Mouse (Mus musculus) Patski (cell line): ENCODE measurements at regions not wholly inside any gene's neighbourhood (a gene's known extent, or its start where the extent isn't known, plus 50 kb on each side); places are given as distances from the start of the nearest gene placed in this dataset.

Source experiments
- ATAC-seq: fragments of 100-300 bp; one replicate; pipeline ENCODE4 v1.8.0; 2021
- CTCF ChIA-PET: fragments of 350-600 bp; sonication (Branson Sonifier 250); formaldehyde crosslinking; loops from one replicate; lab custom pipeline; 2022; ENCODE audit warnings: inconsistent platforms; lab: Charles Lee
- POLR2A ChIA-PET: fragments of 350-600 bp; sonication (Branson Sonifier 250); formaldehyde crosslinking; loops from one replicate; lab custom pipeline; 2022; ENCODE audit warnings: antibody characterized with exemption, inconsistent platforms; lab: Charles Lee
- DNase-seq: peaks from one replicate; pipeline ENCODE4 v3.0.0-alpha.2; 2011; ENCODE audit warnings: low read depth, low spot score
- H3K27me3 ChIP-seq: fragments of 371-371 bp; one replicate; pipeline ENCODE4 v1.5.1; 2021
- CTCF ChIP-seq: fragments of 100-300 bp; IDR thresholded peaks from one replicate; pipeline ENCODE4 v1.5.1; 2021
- in situ Hi-C: fragments of 300-500 bp; cut with MboI; formaldehyde crosslinking; loops from 3 replicates; pipeline ENCODE4 v1.11.1; 2018; ENCODE audit warnings: low pct_unique_long_range_greater_than_20kb, mixed read lengths

DNA sequence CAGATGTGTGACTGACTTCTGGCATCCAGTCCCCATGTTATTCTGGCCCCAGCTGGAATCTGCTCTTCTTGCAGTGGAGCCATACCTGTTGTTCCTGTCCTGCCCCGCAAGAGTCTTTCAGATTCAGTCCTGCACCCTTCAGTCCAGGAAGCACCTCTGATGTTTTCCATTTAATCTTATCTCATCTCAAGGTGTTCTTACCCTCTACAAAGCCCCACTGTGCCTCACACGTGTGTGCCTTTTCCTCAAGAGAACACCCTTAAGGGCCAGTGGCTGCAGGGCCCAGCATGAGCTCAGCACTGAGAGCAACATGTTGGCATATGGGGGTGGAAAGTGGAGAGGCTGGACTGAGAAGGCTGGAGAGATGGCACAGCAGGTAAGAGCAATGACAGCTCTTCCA, 126.8 kb downstream of the Tmem17 start:
- no peak for ATAC-seq
- in situ Hi-C loops = loop anchor here (5.0 kb wide), 1 partner anchor 224 kb away; the partner anchor contains the start of gene B3gnt2

DNA sequence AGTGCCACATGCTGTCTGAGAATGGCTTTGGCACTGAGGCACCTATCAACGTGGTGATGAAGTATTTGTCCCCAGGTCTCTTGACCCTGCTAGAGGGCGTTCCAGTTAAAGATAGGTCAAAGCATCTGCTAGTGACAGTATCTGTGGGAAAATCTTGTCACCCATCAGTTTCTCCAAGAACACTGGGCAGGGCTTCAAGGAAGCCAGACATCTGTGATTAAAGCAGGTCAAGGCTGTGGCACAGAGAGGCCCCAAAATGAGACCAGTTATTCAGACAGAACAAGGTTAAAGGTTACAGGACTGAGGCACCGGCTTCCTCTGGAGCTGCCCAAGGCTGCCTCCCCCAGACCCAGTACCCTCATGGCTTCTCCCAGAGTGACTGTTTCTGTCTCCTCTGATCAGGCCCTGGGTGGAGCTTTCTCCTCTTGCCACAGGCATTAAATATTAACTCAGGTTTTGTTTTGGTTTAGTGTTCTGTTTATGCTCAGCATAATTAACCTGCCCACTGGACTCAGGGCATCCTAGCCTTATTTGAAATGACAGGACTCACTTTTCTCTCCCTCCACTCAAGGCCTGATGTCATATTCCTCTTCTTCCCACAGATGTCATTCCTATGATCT, 128.6 kb downstream of the Tmem17 start:
- DNase-seq = no peak
- in situ Hi-C loops = loop anchor here (10.0 kb wide), 1 partner anchor 624 kb away; no protein-coding TSS in a partner anchor
- H3K27me3 ChIP-seq = no peaks in the 10 kb centered on the region
- no peak for TF ChIP-seq CTCF
- peak; percentile 72 for ATAC-seq
- ChIA-PET POLR2A (no interaction called here), CTCF (interaction anchor here (0.7 to 2.5 kb wide), 4 partner anchors 8 to 506 kb away, joined by 3 to 7 read pairs (median 4); no protein-coding TSS in a partner anchor)

More for the DNA sequence above, 126.8 kb downstream of the Tmem17 start:
- TF ChIP-seq CTCF = no peak
- no peak for DNase-seq
- no peaks in the 10 kb centered on the region for H3K27me3 ChIP-seq
- ChIA-PET POLR2A (no interaction called here), CTCF (no interaction called here)

DNA sequence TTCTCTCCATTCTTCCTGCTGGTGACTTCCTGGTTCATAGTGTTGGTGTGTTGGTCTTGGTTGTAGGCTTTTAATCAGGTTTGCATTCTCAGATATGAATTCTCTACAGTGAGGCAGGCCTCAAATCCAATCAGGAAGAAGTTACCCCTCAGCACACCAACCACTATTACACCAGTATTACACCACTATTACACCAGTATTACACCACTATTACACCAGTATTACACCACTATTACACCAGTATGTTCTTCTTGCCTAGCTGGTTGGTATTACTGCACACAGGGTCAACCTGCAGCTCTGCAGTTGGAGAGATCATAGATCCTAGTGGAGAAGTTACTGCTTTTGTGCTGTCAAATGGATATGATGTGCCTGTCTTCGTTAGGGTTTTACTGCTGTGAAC, 129.6 kb downstream of the Tmem17 start:
- in situ Hi-C loops = loop anchor here (10.0 kb wide), 1 partner anchor 623 kb away; no protein-coding TSS in a partner anchor
- ChIA-PET POLR2A (no interaction called here), CTCF (interaction anchor here (0.9 to 3.7 kb wide), 4 partner anchors 9 to 505 kb away, joined by 3 to 16 read pairs (median 6); no protein-coding TSS in a partner anchor)
- no peaks in the 10 kb centered on the region for H3K27me3 ChIP-seq
- no peak for TF ChIP-seq CTCF
- ATAC-seq (no peak), DNase-seq (no peak)

DNA sequence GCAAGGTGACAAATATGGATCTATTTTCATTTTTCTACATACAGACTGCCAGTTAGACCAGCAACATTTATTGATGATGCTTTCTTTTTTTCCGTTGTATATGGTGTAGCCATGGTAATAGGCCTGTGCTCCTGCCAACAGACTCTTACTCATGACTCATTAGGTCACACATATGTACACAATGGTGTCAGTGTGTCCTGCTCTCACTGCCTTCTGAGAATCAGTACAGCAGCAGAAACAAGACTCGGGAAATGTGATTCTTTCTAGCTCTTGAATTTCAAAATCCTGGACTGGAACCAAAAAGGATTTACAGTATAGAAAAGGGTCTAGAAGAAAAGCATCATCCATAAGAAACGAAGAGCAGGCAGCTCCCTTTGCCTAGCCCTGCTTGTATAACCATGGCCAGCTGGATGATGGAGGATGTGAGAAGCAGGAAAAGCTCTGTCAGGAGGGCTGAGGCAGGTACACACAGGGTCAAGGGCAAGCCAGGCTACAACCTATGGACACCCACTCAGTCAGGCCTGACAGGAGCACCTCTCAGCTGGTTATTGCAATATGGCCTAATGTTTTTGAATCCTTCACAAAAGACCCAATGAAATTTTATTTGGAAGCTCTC, 132.2 kb downstream of the Tmem17 start:
- no peaks in the 10 kb centered on the region for H3K27me3 ChIP-seq
- POLR2A ChIA-PET = interaction anchor here (1.5 kb wide), 1 partner anchor 9 kb away, joined by 3 read pairs; no protein-coding TSS in a partner anchor
- ATAC-seq (no peak), DNase-seq (no peak)
- in situ Hi-C loops = loop anchor here (10.0 kb wide), 1 partner anchor 621 kb away; no protein-coding TSS in a partner anchor
- CTCF ChIA-PET = interaction anchor here (0.8 to 3.7 kb wide), 6 partner anchors 9 to 214 kb away, joined by 3 to 16 read pairs (median 4); no protein-coding TSS in a partner anchor
- TF ChIP-seq CTCF = no peak

DNA sequence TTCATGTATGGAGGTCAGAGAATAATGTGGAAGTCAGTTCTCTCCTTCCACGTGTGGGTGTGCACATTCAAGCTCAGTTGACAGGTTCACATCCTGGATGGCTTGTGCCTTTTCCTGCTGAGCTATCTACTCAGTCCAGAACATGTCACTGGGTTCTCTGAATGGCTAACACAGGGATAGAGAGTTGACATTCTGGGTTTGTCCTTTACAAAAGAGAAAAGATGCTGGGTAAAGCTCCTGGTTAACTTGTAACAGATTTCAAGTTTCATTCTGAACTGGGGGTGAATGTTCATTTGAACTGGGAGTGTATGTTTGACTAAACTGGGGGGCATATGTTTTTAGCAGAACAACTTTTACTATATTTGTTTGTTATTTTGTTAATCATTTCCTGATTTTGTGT, 133.0 kb downstream of the Tmem17 start:
- CTCF ChIA-PET = interaction anchor here (0.8 to 3.7 kb wide), 4 partner anchors 10 to 18 kb away, joined by 3 to 16 read pairs (median 5); no protein-coding TSS in a partner anchor
- ATAC-seq (no peak), DNase-seq (no peak)
- no peaks in the 10 kb centered on the region for H3K27me3 ChIP-seq
- in situ Hi-C loops = loop anchor here (10.0 kb wide), 1 partner anchor 620 kb away; no protein-coding TSS in a partner anchor
- TF ChIP-seq CTCF = no peak
- POLR2A ChIA-PET = interaction anchor here (1.5 kb wide), 1 partner anchor 10 kb away, joined by 3 read pairs; no protein-coding TSS in a partner anchor

DNA sequence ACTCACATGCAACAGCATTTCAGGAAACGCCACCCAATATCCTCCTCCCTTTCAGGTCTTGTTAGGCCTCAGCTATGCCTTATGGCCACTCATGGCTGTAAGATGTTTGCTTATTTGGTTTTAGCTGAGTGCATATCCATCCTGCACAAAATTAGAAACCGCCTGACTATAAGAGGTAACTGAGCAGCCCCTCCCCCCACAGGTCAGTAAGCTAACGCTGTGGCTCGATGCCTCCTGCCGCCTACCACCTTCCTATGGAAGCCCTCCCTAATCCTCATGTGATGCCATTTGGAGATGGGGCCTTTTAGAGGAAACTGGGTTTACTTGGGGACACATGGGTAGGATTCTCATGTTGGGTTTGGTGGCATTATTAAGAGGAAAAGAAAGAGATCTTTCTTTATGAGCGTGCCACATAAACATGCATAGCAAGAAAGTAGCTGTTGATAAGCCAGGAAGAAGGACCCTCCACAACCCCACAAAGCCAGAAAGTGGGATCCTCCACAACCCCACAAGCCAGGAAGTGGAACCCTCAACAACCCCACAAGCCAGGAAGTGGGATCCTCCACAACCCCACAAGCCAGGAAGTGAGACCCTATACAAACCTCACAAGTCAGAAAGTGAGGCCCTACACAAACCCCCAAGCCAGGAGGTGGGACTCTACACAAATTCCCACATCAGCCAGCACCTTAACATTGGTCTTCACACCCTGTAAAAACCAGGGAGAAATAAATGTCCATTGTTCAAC, 134.5 kb downstream of the Tmem17 start:
- CTCF ChIA-PET = no interaction called here
- no peak for TF ChIP-seq CTCF
- POLR2A ChIA-PET = interaction anchor here (0.7 kb wide), 1 partner anchor 21 kb away, joined by 3 read pairs; no protein-coding TSS in a partner anchor
- in situ Hi-C loops = loop anchor here (10.0 kb wide), 1 partner anchor 618 kb away; no protein-coding TSS in a partner anchor
- no peaks in the 10 kb centered on the region for H3K27me3 ChIP-seq
- DNase-seq = no peak
- no peak for ATAC-seq

DNA sequence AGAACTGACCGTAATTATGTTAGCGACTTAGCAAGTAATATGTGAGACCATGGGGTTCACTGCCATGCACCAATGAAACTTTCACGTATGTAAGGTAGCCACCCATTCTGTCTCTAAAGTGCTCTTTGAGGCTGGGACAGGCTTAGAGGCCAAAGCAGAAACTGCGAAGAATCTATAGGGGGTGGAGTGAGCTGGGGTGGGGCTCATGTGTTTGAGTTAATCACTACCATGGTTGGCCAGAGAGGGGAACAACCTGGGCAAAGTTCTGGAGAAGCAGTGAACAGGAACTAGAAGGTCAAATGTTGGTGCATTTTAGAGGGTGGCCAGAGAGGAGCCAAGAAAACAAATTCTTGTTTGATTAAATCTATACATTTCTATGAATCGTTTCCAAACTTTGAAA, 136.4 kb downstream of the Tmem17 start:
- DNase-seq (no peak), ATAC-seq (no peak)
- ChIA-PET CTCF (no interaction called here), POLR2A (no interaction called here)
- no peaks in the 10 kb centered on the region for H3K27me3 ChIP-seq
- TF ChIP-seq CTCF = no peak
- in situ Hi-C loops = loop anchor here (10.0 kb wide), 1 partner anchor 617 kb away; no protein-coding TSS in a partner anchor

DNA sequence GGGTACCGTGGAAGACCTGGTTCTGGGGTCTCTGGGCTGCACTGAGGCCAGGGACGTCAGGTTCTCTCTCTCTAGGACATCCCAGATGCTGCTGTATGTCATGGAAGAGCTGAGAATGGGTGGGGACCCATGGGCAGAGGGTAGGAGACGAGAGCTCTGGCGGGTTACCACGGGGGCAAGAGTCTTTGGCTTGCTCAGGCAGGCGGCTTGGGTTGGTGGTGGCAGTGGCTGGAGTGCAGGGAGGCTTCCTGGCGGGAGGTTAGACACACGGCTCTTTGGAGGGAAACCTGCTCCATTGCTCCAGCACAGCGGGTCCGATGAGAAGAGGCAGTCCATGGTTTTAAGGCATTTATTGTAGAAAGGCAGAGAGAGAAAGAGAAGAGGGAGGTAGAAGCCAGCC, 138.9 kb downstream of the Tmem17 start:
- no peak for ATAC-seq
- DNase-seq = no peak
- POLR2A ChIA-PET = no interaction called here
- in situ Hi-C loops = no loop called here
- H3K27me3 ChIP-seq = no peaks in the 10 kb centered on the region
- CTCF ChIA-PET = no interaction called here
- TF ChIP-seq CTCF = no peak

DNA sequence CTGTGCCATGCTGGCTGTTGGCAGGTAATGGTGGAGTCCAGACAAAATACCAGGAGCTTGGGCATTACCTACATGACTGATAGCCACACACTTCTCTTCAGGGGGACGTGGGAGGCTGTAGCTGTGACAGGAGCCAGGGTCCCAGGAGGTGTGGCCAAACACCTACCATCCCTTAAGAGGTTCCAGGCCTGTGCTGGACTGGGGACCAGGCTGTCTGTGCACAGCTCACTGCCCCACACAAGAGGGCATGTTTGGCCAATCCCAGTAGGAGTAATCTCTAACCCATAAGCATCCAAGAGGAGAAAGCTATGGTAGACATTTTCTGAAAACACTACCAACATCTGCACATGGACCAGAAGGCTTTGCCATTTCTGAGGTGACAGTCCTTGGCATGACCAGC, 139.4 kb downstream of the Tmem17 start:
- ChIA-PET CTCF (no interaction called here), POLR2A (no interaction called here)
- H3K27me3 ChIP-seq = no peaks in the 10 kb centered on the region
- DNase-seq = no peak
- in situ Hi-C loops = no loop called here
- no peak for TF ChIP-seq CTCF
- ATAC-seq = no peak

DNA sequence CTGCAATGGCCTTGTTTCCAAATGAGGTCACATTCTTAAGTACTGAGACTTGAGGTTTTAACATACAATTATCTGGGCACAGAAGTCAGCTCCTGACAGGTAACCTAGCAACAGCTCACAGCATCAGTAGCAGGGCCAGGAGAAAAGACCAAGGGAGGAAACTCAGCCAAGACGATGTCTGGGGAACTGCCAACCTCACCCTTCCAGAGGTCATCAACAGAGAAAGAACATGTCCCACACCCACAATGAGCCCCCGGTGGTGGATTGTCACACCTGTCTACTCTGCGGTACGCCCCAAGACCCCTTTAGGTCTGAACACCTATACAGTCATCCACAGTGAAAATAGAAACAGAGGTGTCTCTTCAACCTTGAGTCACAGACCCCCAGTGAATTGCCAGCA, 140.0 kb downstream of the Tmem17 start:
- no peak for DNase-seq
- CTCF ChIA-PET = no interaction called here
- no peak for ATAC-seq
- in situ Hi-C loops = no loop called here
- TF ChIP-seq CTCF = no peak
- POLR2A ChIA-PET = no interaction called here
- H3K27me3 ChIP-seq = no peaks in the 10 kb centered on the region
